Mouse (Mus musculus): ENCODE measurements around the gene Gm13289.
"Not testable (repeated sequence)": the region's sequence is repeated elsewhere in the genome, so short reads cannot be mapped to it uniquely, and the experiment has no call there.

GRCm38 (mm10) chr4:88788402-88788801 is 11.7 kb downstream of the Gm13289 start, which contains the start of gene Gm13277:
- TF ChIP-seq CTCF (IDR thresholded peaks at IDR 0.05; ENCODE audit: control insufficient read depth, insufficient read depth, insufficient read length); USF1 (IDR thresholded peaks at IDR 0.05; ENCODE audit: low read depth); CEBPB (IDR thresholded peaks at IDR 0.05; ENCODE audit: low read depth); MAX (IDR thresholded peaks at IDR 0.05): not testable (repeated sequence)
